Mouse (Mus musculus): ENCODE measurements around the gene Kmo. TPM values are rescaled to one million over a fixed set of nuclear protein-coding genes. Genes with fewer than 3 reads are reported as not detected.

The Kmo gene
- 0.08 TPM in 2 replicates for polyA plus RNA-seq (2012; rRNA removed)

GRCm38 (mm10) chr1:175619814-175620431, at the start of gene Kmo:
Gene Kmo (plus strand): TSS chr1:175620381.

GRCm38 (mm10) chr1:175625257-175625879, 5.2 kb downstream of the Kmo start, which contains the start of gene Fh1:
Gene Fh1 (minus strand): TSS chr1:175625635.

GRCm38 (mm10) chr1:175692246-175692996, 72.2 kb downstream of the Kmo start, which contains the start of the genes Opn3 and Chml:
Gene Opn3 (minus strand): TSS chr1:175692776.
Gene Chml (minus strand): TSS chr1:175692901.

GRCm38 (mm10) chr1:175698293-175698692, 78.1 kb downstream of the Kmo start, which contains the start of gene Wdr64:
Gene Wdr64 (plus strand): TSS chr1:175698593.

Other genes with a start within 250 kb of the Kmo start
- 0.14 and 0.17 TPM in 2 replicates for gene Rgs7, start 127.9 kb upstream of the Kmo start, polyA plus RNA-seq (2012; rRNA removed)
- gene Fh1, start 5.3 kb downstream of the Kmo start, polyA plus RNA-seq (2012; rRNA removed): 8.0 and 9.0 TPM in 2 replicates
- gene Opn3, start 72.4 kb downstream of the Kmo start, polyA plus RNA-seq (2012; rRNA removed): 1.3 TPM in 2 replicates
- gene Chml, start 72.5 kb downstream of the Kmo start, polyA plus RNA-seq (2012; rRNA removed): 8.9 and 17.9 TPM in 2 replicates
- gene Wdr64, start 78.2 kb downstream of the Kmo start, polyA plus RNA-seq (2012; rRNA removed): not detected in 2 replicates